ENCODE assay signal across 8 mouse cellular contexts in genomic region chr3:32708368-32709231, GRCm38 (mm10). TPM values are rescaled to one million over a fixed set of nuclear protein-coding genes. Genes with fewer than 3 reads are reported as not detected.
A peak's percentile ranks its signal among the peaks of the same experiment; 100 is the strongest.
DNase-seq lines count a peak whose midpoint lies in the region; ATAC-seq lines count a peak whose summit lies in the region.

No protein-coding gene starts in this region.

- H3K27ac ChIP-seq in heart, embryonic 10.5 days = peak overlapping the region; percentile 89
- peak overlapping the region; percentile 93 for H3K27ac ChIP-seq in kidney, embryonic 15.5 days

- H3K4me2 ChIP-seq in kidney, embryonic 15.5 days = peak overlapping the region; percentile 65

- no peaks in the 10 kb centered on the region for H3K9me3 ChIP-seq in heart, embryonic 10.5 days
- H3K9me3 ChIP-seq in kidney, embryonic 15.5 days (replicated peaks) = no peaks in the 10 kb centered on the region

- no peaks in the 10 kb centered on the region for H3K27me3 ChIP-seq in heart, embryonic 10.5 days (ENCODE audit: insufficient read depth, poor library complexity, severe bottlenecking)
- H3K27me3 ChIP-seq in kidney, embryonic 15.5 days = no peaks in the 10 kb centered on the region

- DNase-seq in B cell, adult 2 months = peak; percentile 99 to 100
- peak; percentile 100 for DNase-seq in brain, adult 2 months (ENCODE audit: low read depth, low spot score)
- DNase-seq in heart, embryonic 10.5 days (ENCODE audit: low spot score) = peak; percentile 100
- DNase-seq in liver = peak; percentile 100
- DNase-seq in spleen, postnatal 4 days (ENCODE audit: low spot score in 2 of 2) = peak; percentile 100

- H3K4me1 ChIP-seq in heart, embryonic 10.5 days = peaks cover 4% of the 10 kb centered on the region; the same call in 1 of the 2 replicates
- peaks cover 12% of the 10 kb centered on the region for H3K4me1 ChIP-seq in kidney, embryonic 15.5 days

- H3K36me3 ChIP-seq in heart, embryonic 10.5 days = peaks cover 22% of the 10 kb centered on the region
- peaks cover 28% of the 10 kb centered on the region for H3K36me3 ChIP-seq in kidney, embryonic 15.5 days

- H3K9ac ChIP-seq in kidney, embryonic 15.5 days = peak overlapping the region; percentile 95

- peak; percentile 97 for ATAC-seq in erythroblast, adult 5-6 weeks (replicated peaks; ENCODE audit: low FRiP score, poor library complexity, severe bottlenecking)
- peak; percentile 100 for ATAC-seq in kidney, embryonic 15.5 days (replicated peaks; ENCODE audit: low FRiP score)
- peak; percentile 99 for ATAC-seq in monocyte, adult 5-6 weeks (replicated peaks; ENCODE audit: insufficient number of reproducible peaks, low FRiP score, low TSS enrichment, poor library complexity, severe bottlenecking)

- WGBS in heart, embryonic 10.5 days = under 1% methylated on average over 90 of the region's 90 CpGs
- under 1% methylated on average over 87 of the region's 90 CpGs for WGBS in kidney, embryonic 15.5 days

- peak overlapping the region; percentile 85 for H3K4me3 ChIP-seq in heart, embryonic 10.5 days
- peak overlapping the region; percentile 92 for H3K4me3 ChIP-seq in kidney, embryonic 15.5 days (replicated peaks)

RNA-seq across cellular contexts. Expression of gene Actl6a, which starts 2.5 kb away (rescaled TPM):
- 24.2 and 49.2 TPM in 2 replicates for total RNA-seq in erythroblast, adult 5-6 weeks (2015; ENCODE audit: low replicate concordance)
- 21.7 and 22.0 TPM in 2 replicates for total RNA-seq in erythroblast, adult 5-6 weeks (2017; ENCODE audit: low replicate concordance)
- 131 and 187 TPM in 2 replicates for polyA plus RNA-seq in heart, embryonic 10.5 days (2016; fragmentation: Nextera tagmentation; extraction: Ambion mirVana)
- polyA plus RNA-seq in kidney, embryonic 15.5 days (2015; fragmentation: Nextera tagmentation; extraction: Ambion mirVana) = 186 and 188 TPM in 2 replicates
- 53.7 to 82.1 TPM (median 65.7 TPM) in 3 replicates for total RNA-seq in monocyte, adult 5-6 weeks (2017)

RNA-seq across cellular contexts. Expression of gene Ndufb5, which starts 28.2 kb away (rescaled TPM):
- 40.0 and 41.8 TPM in 2 replicates for total RNA-seq in erythroblast, adult 5-6 weeks (2015; ENCODE audit: low replicate concordance)
- 35.4 and 35.8 TPM in 2 replicates for total RNA-seq in erythroblast, adult 5-6 weeks (2017; ENCODE audit: low replicate concordance)
- polyA plus RNA-seq in heart, embryonic 10.5 days (2016; fragmentation: Nextera tagmentation; extraction: Ambion mirVana) = 335 and 408 TPM in 2 replicates
- polyA plus RNA-seq in kidney, embryonic 15.5 days (2015; fragmentation: Nextera tagmentation; extraction: Ambion mirVana) = 325 and 379 TPM in 2 replicates
- total RNA-seq in monocyte, adult 5-6 weeks (2017) = 91.5 to 116 TPM (median 116 TPM) in 3 replicates

RNA-seq across cellular contexts. Expression of gene Mrpl47, which starts 28.8 kb away (rescaled TPM):
- total RNA-seq in erythroblast, adult 5-6 weeks (2015; ENCODE audit: low replicate concordance) = 3.7 and 22.8 TPM in 2 replicates
- 3.3 and 6.0 TPM in 2 replicates for total RNA-seq in erythroblast, adult 5-6 weeks (2017; ENCODE audit: low replicate concordance)
- 32.4 and 40.5 TPM in 2 replicates for polyA plus RNA-seq in heart, embryonic 10.5 days (2016; fragmentation: Nextera tagmentation; extraction: Ambion mirVana)
- polyA plus RNA-seq in kidney, embryonic 15.5 days (2015; fragmentation: Nextera tagmentation; extraction: Ambion mirVana) = 39.8 and 40.1 TPM in 2 replicates
- total RNA-seq in monocyte, adult 5-6 weeks (2017) = 7.0 to 12.6 TPM (median 10.5 TPM) in 3 replicates

Comparison
In these comparisons a context has a peak if more than half of its experiments do, and no peak if none do; other contexts are left out.
1. Peak in every context shown above with its lines: DNase-seq, ATAC-seq, H3K4me3 ChIP-seq and H3K27ac ChIP-seq.